Comparison of ENCODE assay signal across 20 mouse cellular contexts in genomic region chr8:78862046-78862445, GRCm38 (mm10). TPM values are rescaled to one million over a fixed set of nuclear protein-coding genes. Genes with fewer than 3 reads are reported as not detected.
DNase-seq lines count a peak whose midpoint lies in the region; ATAC-seq and TF ChIP-seq lines count a peak whose summit lies in the region.
"Had no signal": no experiment of that assay in that cellular context is flagged by ENCODE, and none has a peak within 500 bp of the region (broad histone marks: within the 10 kb centered on the region; RNA-seq: fewer than 3 reads in every experiment).

No protein-coding gene starts in this region.

- no peak overlapping the region for H3K9ac ChIP-seq in hindbrain, postnatal 0 days (replicated peaks; ENCODE audit: low read length)
- H3K9ac ChIP-seq in hindbrain, embryonic 11.5 days (ENCODE audit: low read depth, low read length), result no peak overlapping the region
- no peak overlapping the region for H3K9ac ChIP-seq in midbrain, postnatal 0 days (replicated peaks; ENCODE audit: low read length, poor library complexity, severe bottlenecking)
- H3K9ac ChIP-seq in midbrain, embryonic 13.5 days (replicated peaks), result no peak overlapping the region
- H3K9ac ChIP-seq: embryonic facial prominence, embryonic 15.5 days; heart, embryonic 12.5 days; hindbrain, embryonic 12.5 days had no signal

- H3K27me3 ChIP-seq in hindbrain, postnatal 0 days (ENCODE audit: insufficient read depth, low read length), result no peaks in the 10 kb centered on the region
- H3K27me3 ChIP-seq in hindbrain, embryonic 11.5 days (ENCODE audit: control insufficient read depth, insufficient read depth, low read length), result no peaks in the 10 kb centered on the region
- H3K27me3 ChIP-seq in midbrain, postnatal 0 days (ENCODE audit: insufficient read depth, low read length), result no peaks in the 10 kb centered on the region
- H3K27me3 ChIP-seq in midbrain, embryonic 13.5 days, result no peaks in the 10 kb centered on the region
- H3K27me3 ChIP-seq: CH12.LX; embryonic facial prominence, embryonic 15.5 days; heart, embryonic 12.5 days; hindbrain, embryonic 12.5 days had no signal

- H3K36me3 ChIP-seq in hindbrain, postnatal 0 days (ENCODE audit: insufficient read depth, low read length), result no peaks in the 10 kb centered on the region
- no peaks in the 10 kb centered on the region for H3K36me3 ChIP-seq in hindbrain, embryonic 11.5 days (ENCODE audit: control insufficient read depth, insufficient read depth, low read length)
- H3K36me3 ChIP-seq in midbrain, postnatal 0 days (ENCODE audit: insufficient read depth, low read length), result no peaks in the 10 kb centered on the region
- no peaks in the 10 kb centered on the region for H3K36me3 ChIP-seq in midbrain, embryonic 13.5 days
- H3K36me3 ChIP-seq: embryonic facial prominence, embryonic 15.5 days; forebrain, embryonic 10.5 days; heart, embryonic 12.5 days; hindbrain, embryonic 12.5 days had no signal

- H3K27ac ChIP-seq in gastrocnemius, adult 2 months, result no peak overlapping the region
- no peak overlapping the region for H3K27ac ChIP-seq in hindbrain, postnatal 0 days
- H3K27ac ChIP-seq in hindbrain, embryonic 11.5 days (ENCODE audit: low read depth, low read length), result no peak overlapping the region
- H3K27ac ChIP-seq in midbrain, postnatal 0 days (ENCODE audit: low read depth, low read length), result no peak overlapping the region
- H3K27ac ChIP-seq in midbrain, embryonic 13.5 days, result no peak overlapping the region
- H3K27ac ChIP-seq in cortical plate, adult 2 months (ENCODE audit: insufficient read depth, low read length), result no peak overlapping the region
- H3K27ac ChIP-seq: embryonic facial prominence, embryonic 15.5 days; forebrain, embryonic 10.5 days; hindbrain, embryonic 12.5 days had no signal

- H3K9me3 ChIP-seq in hindbrain, postnatal 0 days (ENCODE audit: low read length), result no peaks in the 10 kb centered on the region
- H3K9me3 ChIP-seq in hindbrain, embryonic 11.5 days (ENCODE audit: control insufficient read depth, low read length), result no peaks in the 10 kb centered on the region
- no peaks in the 10 kb centered on the region for H3K9me3 ChIP-seq in midbrain, postnatal 0 days (ENCODE audit: low read length)
- no peaks in the 10 kb centered on the region for H3K9me3 ChIP-seq in midbrain, embryonic 13.5 days
- H3K9me3 ChIP-seq: embryonic facial prominence, embryonic 15.5 days; forebrain, embryonic 10.5 days; heart, embryonic 12.5 days; hindbrain, embryonic 12.5 days had no signal

- DNase-seq in gastrocnemius, postnatal 10 days, result peak; percentile 9
- no peak for DNase-seq in gastrocnemius, adult 2 months
- peak; percentile 4 for DNase-seq in hindbrain, postnatal 0 days (ENCODE audit: low spot score)
- DNase-seq in hindbrain, embryonic 11.5 days (ENCODE audit: low spot score), result no peak
- DNase-seq in midbrain, postnatal 0 days (ENCODE audit: low spot score), result peak; percentile 5
- DNase-seq: adrenal gland, adult 2 months; adrenal gland, postnatal 25 days; cerebellum, adult 2 months; cerebellum, postnatal 25 days; kidney, adult 2 months had no signal

- no peak overlapping the region for H3K4me2 ChIP-seq in hindbrain, postnatal 0 days (ENCODE audit: low read depth, low read length)
- H3K4me2 ChIP-seq in hindbrain, embryonic 11.5 days (replicated peaks; ENCODE audit: low read depth, low read length), result no peak overlapping the region
- H3K4me2 ChIP-seq in midbrain, postnatal 0 days (ENCODE audit: low read depth, low read length, poor library complexity, severe bottlenecking), result no peak overlapping the region
- H3K4me2 ChIP-seq in midbrain, embryonic 13.5 days (replicated peaks), result no peak overlapping the region
- H3K4me2 ChIP-seq: embryonic facial prominence, embryonic 15.5 days; heart, embryonic 12.5 days; hindbrain, embryonic 12.5 days had no signal

- no peaks in the 10 kb centered on the region for H3K4me1 ChIP-seq in hindbrain, postnatal 0 days (ENCODE audit: insufficient read depth, low read length)
- H3K4me1 ChIP-seq in hindbrain, embryonic 11.5 days (replicated peaks; ENCODE audit: control insufficient read depth, insufficient read depth, low read length), result no peaks in the 10 kb centered on the region
- no peaks in the 10 kb centered on the region for H3K4me1 ChIP-seq in midbrain, postnatal 0 days (ENCODE audit: insufficient read depth, low read length)
- H3K4me1 ChIP-seq in midbrain, embryonic 13.5 days (replicated peaks), result no peaks in the 10 kb centered on the region
- H3K4me1 ChIP-seq in cortical plate, adult 2 months (ENCODE audit: control insufficient read depth, insufficient read depth, low read length), result no peaks in the 10 kb centered on the region
- H3K4me1 ChIP-seq: embryonic facial prominence, embryonic 15.5 days; forebrain, embryonic 10.5 days; heart, embryonic 12.5 days; hindbrain, embryonic 12.5 days had no signal

- H3K4me3 ChIP-seq in gastrocnemius, adult 2 months, result no peak overlapping the region
- H3K4me3 ChIP-seq in hindbrain, postnatal 0 days (ENCODE audit: low read length), result no peak overlapping the region
- no peak overlapping the region for H3K4me3 ChIP-seq in hindbrain, embryonic 11.5 days (ENCODE audit: low read depth, low read length)
- no peak overlapping the region for H3K4me3 ChIP-seq in midbrain, postnatal 0 days (ENCODE audit: low read depth, low read length)
- H3K4me3 ChIP-seq in midbrain, embryonic 13.5 days (replicated peaks), result no peak overlapping the region
- no peak overlapping the region for H3K4me3 ChIP-seq in cortical plate, adult 2 months (ENCODE audit: insufficient read depth, low read length)
- H3K4me3 ChIP-seq: embryonic facial prominence, embryonic 15.5 days; erythroblast, embryonic 14.5 days; forebrain, embryonic 10.5 days; heart, embryonic 12.5 days; hindbrain, embryonic 12.5 days had no signal

- no peak for TF ChIP-seq POLR2A in cortical plate, adult 2 months (IDR thresholded peaks at IDR 0.05; ENCODE audit: extremely low read depth, insufficient read depth, low read length)

- no peak for TF ChIP-seq CTCF in gastrocnemius, adult 2 months (IDR thresholded peaks at IDR 0.05)
- TF ChIP-seq CTCF in hindbrain, postnatal 0 days (IDR thresholded peaks at IDR 0.05; ENCODE audit: low read depth), result 0 out of 2 replicates have a peak, but pooled peaks have one; percentile 2
- no peak; the same call in 1 of the 2 replicates for TF ChIP-seq CTCF in midbrain, postnatal 0 days (IDR thresholded peaks at IDR 0.05)
- TF ChIP-seq CTCF in cortical plate, adult 2 months (IDR thresholded peaks at IDR 0.05; ENCODE audit: extremely low read depth, insufficient read depth, low read length), result peak; percentile 9; the same call in 1 of the 2 replicates

- intact Hi-C loops in gastrocnemius, adult 2 months (cut with DNase I), result no loop called here

- 66% methylated on average over 9 of the region's 9 CpGs for WGBS in hindbrain, postnatal 0 days
- 71% methylated on average over 9 of the region's 9 CpGs for WGBS in hindbrain, embryonic 11.5 days
- 68% methylated on average over 9 of the region's 9 CpGs for WGBS in midbrain, postnatal 0 days
- WGBS in midbrain, embryonic 13.5 days, result 73% methylated on average over 9 of the region's 9 CpGs

- no peak for ATAC-seq in hindbrain, postnatal 0 days
- no peak for ATAC-seq in hindbrain, embryonic 11.5 days (ENCODE audit: low FRiP score)
- no peak for ATAC-seq in midbrain, postnatal 0 days (ENCODE audit: low FRiP score)
- ATAC-seq in midbrain, embryonic 13.5 days, result no peak
- ATAC-seq: forebrain, embryonic 14.5 days; intestine, embryonic 16.5 days had no signal

RNA-seq across cellular contexts. Expression of gene Lsm6, which starts 41.1 kb away (rescaled TPM):
- total RNA-seq in gastrocnemius, postnatal 10 days (2021), result 100 to 1,000 TPM; 126 TPM
- total RNA-seq in gastrocnemius, adult 2 months (2021), result 100 to 1,000 TPM in 1 of 2 experiments, 10 to 100 TPM in 1; 75.0 to 107 TPM
- total RNA-seq in hindbrain, postnatal 0 days (2014; rRNA removed), result 21.5 and 22.1 TPM in 2 replicates
- polyA plus RNA-seq in hindbrain, postnatal 0 days (2015; fragmentation: Nextera tagmentation; extraction: Ambion mirVana), result 170 and 173 TPM in 2 replicates
- 220 and 233 TPM in 2 replicates for polyA plus RNA-seq in hindbrain, embryonic 11.5 days (2014; fragmentation: Nextera tagmentation; extraction: Ambion mirVana)
- total RNA-seq in midbrain, postnatal 0 days (2014; rRNA removed), result 29.2 and 35.9 TPM in 2 replicates
- polyA plus RNA-seq in midbrain, postnatal 0 days (2015; fragmentation: Nextera tagmentation; extraction: Ambion mirVana), result 141 and 144 TPM in 2 replicates
- 201 and 204 TPM in 2 replicates for polyA plus RNA-seq in midbrain, embryonic 13.5 days (2015; fragmentation: Nextera tagmentation; extraction: Ambion mirVana)
- polyA plus RNA-seq in cortical plate, adult 2 months (2012; rRNA removed), result 58.9 and 62.1 TPM in 2 replicates

Comparison
In these comparisons a context has a peak if more than half of its experiments do, and no peak if none do; other contexts are left out.
1. DNase-seq: peak in gastrocnemius, postnatal 10 days (single experiment), hindbrain, postnatal 0 days (single experiment) and midbrain, postnatal 0 days (single experiment); none in gastrocnemius, adult 2 months (single experiment) and hindbrain, embryonic 11.5 days (single experiment).
2. CTCF ChIP-seq: peak in hindbrain, postnatal 0 days (single experiment) and cortical plate, adult 2 months (single experiment); none in gastrocnemius, adult 2 months (single experiment) and midbrain, postnatal 0 days (single experiment).